Mouse (Mus musculus) ES-E14 (cell line): ENCODE results near the gene Prkcb.

Experiments used
- CHD2 ChIP-seq: IDR thresholded peaks from 2 replicates; pipeline ENCODE4 v1.6.1; 2014; ENCODE audit warnings: mild to moderate bottlenecking, low read depth, low read length, inconsistent platforms
- ZC3H11A ChIP-seq: IDR thresholded peaks from 2 replicates; pipeline ENCODE4 v1.6.1; 2012; ENCODE audit warnings: low read depth, mild to moderate bottlenecking, inconsistent platforms, low read length, borderline replicate concordance

DNA sequence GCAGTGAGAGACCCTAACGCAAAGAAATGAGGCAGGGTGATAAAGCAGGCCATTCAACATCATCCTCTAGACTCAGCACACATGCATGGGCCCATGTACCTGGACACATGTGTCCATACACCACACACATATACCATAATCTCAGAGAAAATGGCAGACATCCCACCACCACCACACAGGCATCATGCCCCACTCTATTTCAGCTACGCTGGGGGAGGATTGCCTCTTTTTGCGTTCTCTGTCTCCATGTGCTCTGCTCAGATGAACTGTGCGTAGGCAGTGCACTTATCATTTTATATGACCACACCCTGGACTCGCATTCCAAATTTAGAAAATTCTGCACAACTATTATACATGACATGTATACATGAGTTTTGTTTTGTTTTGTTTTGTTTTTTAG lies 286.5 kb downstream of the Prkcb start:
- TF ChIP-seq ZC3H11A, result no peak
- no peak for TF ChIP-seq CHD2
